Mouse (Mus musculus) gastrocnemius, postnatal 25 days (tissue): ENCODE measurements around the gene Ankrd23. TPM values are rescaled to one million over a fixed set of nuclear protein-coding genes. Genes with fewer than 3 reads are reported as not detected.

Experiments used
- DNase-seq: peaks from one replicate; pipeline ENCODE4 v3.0.0; 2022
- microRNA-seq, 2 experiments: library from miRNA; unstranded; fragments of <30 nt; microRNA quantifications; one replicate each; pipeline ENCODE4 v1.2.0; 2021; ENCODE audit warnings: borderline replicate concordance in 2 of 2
- total RNA-seq, 2 experiments: library from RNA; stranded (reverse); gene quantifications; 1 replicate in 1 of 2; 2 replicates in 1 of 2; pipeline ENCODE4 v1.2.3; 2021

Gene Ankrd23
- total RNA-seq, 2 experiments from 2014 or later, result 1,576 to 3,128 TPM

DNA sequence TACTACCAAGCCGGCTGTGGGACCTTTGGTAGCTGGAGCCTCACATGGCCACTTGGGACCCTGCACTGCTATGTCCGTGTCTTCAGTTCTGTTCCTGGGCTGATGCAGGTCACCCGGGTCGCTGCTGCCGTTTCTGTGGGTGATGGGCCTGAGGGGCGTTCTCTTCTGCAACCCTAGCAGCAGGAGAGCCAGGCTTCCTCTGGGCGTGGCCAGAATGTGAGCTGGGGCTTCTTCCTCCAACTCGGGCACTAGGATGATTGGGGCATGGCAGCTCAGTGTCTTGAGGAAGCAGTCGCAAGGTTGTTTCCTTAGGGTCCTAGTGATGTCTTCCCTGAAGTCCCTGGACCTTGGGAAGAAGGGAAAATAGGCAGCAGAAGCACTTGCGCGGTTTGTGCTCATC, 17.1 kb downstream of the Ankrd23 start:
- no peak for DNase-seq

DNA sequence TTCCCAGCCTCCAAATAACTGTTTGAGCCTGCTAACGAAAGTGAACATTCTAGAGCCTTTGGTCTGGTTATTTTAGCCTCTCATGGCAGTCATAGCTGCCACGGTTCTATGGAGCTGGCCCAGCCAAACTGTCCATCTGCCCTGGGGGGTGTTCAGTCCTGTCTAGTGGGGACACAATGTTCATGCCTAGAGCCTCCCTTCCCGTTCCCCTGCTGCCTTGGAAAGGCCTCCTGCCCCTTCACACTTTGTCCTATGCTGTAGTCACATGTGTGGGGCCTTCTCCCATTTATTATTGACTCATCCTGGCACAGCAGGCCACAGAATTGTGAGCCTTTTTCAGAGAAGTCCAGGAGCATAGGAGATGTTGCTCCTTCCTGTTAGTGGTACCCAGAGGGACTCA, 18.4 kb downstream of the Ankrd23 start:
- no peak for DNase-seq

DNA sequence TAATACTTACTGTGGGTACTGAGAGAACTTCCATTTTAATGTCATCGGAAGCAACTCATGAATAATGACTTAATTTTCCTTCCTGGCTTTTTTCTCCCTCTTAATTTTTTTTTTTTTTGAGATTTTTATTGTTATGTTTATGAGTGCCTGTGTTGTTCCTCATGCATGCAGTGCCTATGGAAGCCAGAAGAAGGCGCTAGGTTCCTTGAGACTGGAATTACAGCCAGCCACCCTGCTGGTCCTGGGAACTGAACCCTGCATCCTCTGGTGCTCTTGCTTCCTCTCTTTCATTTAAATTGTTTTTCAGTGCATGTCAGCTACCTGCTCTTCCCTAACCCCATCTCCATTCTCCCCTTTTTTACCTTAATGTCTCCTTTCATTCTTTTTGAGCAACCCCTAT, 23.0 kb downstream of the Ankrd23 start:
- DNase-seq, result no peak

DNA sequence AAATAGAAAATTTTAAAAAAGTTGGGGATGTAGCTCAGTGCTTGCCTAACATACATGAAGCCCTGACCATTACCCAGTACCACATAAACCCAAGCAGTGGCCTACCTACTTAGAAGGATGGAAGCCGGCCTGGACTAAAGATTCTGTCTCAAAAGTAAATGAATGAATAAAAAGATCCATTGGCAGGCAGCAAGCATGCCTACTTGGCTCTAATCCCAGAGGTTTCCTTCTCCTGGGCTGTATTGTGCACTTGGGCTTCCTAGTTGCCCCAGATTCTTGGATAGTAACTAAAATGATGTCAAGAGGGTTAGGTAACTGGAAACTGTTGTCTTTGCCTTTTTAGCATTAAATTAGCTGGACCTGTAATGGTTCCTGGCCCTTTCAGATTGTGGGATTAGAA, 23.4 kb downstream of the Ankrd23 start:
- no peak for DNase-seq

DNA sequence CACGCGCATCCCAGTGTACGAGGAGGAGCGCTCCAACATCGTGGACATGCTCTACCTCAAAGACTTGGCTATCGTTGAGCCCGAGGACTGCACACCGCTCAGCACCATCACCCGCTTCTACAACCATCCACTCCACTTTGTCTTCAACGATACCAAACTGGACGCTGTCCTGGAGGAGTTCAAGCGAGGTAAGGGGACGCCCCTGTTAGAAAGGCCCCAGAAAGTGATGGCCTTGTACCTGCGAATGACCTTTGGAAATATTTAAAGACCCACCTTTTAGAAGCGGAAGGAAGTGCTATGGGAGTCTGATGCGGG, 23.8 kb downstream of the Ankrd23 start:
- DNase-seq, result no peak

DNA sequence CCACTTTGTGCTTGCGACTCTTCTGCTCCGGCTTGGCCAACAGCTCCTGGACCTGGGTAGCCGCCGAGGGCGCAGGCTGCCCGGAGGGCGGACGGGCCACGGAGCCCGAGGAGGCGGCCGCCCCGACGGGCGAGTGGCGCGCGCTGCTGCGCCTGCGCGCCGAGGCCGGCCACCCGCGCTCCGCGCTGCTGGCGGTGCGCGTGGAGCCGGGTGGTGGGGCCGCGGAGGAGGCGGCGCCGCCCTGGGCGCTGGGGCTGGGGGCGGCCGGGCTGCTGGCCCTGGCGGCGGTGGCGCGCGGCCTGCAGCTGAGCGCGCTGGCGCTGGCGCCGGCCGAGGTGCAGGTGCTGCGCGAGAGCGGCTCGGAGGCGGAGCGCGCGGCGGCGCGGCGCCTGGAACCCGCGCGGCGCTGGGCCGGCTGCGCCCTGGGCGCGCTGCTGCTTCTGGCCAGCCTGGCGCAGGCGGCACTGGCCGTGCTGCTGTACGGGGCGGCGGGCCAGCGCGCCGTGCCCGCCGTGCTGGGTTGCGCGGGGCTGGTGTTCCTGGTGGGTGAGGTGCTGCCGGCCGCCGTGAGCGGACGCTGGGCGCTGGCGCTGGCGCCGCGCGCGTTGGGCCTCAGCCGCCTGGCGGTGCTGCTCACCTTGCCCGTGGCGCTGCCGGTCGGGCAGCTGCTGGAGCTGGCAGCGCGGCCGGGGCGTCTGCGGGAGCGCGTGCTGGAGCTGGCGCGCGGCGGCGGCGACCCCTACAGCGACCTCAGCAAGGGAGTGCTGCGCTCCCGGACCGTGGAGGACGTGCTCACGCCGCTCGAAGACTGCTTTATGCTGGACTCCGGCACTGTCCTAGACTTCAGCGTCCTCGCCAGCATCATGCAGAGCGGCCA, 24.4 kb downstream of the Ankrd23 start:
- DNase-seq, result peak; percentile 75

DNA sequence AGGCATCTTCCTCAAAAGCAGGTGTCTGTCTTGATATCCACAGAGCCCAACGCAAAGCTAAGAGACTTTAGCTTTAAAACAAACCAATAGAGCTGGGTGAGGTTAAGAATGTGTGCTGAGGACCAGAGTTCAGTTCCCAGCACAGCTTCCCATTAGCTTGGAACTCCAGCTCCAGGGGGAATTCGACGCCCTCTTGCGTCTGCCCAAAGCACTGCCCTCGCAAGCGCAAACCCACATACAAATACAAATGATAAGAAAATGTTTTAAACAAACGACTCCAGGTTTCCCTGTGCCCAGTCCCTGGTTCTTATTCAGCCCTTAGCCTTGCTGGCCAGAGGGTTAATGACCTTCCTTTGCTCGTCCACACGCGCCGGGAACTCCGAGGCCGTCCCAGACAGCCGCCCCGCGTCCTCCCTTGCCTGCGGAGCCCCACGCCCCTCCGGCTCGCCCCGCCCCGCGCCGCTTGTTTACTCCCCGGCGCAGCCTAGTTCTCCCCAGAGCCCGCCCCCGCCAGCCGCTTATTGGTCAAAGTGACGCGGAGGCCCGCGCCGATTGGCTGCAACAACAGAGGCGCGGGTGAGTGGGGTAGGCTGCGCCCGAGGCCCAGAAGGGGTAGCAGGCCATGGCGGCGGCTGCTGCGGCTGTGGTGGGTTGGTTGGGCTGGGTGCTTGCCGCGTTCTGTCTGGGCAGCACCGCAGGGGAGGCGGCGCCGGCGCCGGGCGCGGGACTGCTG, 25.2 kb downstream of the Ankrd23 start, which contains the start of gene Cnnm3:
Cnnm3 (plus strand) TSS at position 579 of the 733 bp plus-strand sequence.
- DNase-seq, result peak; percentile 100

DNA sequence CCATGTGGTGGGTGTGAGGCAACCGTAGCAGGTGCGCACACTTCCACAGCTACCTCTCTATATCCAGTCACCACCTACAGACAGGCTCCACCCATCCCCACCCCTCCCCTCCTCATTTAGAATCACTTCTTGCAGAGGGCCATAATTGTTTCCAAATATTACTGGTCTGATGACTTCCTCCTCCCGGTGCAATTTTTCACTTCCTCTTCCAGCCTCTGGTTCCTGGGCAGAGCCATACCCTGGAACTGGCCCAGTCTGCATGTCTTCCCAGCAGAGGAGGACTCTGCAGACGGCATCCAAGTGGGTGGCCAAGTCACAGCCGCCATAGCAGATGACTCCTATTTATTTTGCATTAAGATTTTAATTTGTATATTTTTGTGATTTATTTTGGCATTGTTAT, 28.4 kb downstream of the Ankrd23 start:
- no peak for DNase-seq

DNA sequence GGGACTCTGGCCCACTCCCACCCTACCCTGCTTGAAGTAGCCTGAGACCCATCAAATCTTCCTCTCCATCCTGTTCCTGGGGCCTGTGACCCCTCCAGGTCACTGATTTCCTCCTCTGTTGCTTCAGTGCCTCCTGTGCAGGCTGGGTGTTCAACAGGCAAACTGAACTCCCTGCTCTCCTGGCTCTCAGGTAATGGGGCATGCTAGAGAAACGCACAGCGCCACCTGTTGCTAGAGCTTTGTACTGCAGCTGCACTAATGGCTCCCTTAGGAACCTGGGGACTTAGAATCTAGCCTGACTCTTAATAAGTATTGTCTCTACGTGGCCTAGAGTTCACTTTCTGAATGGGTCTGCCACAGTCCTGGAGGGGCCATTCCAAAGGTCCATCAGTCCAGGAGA, 35.4 kb downstream of the Ankrd23 start:
- peak; percentile 44 for DNase-seq

DNA sequence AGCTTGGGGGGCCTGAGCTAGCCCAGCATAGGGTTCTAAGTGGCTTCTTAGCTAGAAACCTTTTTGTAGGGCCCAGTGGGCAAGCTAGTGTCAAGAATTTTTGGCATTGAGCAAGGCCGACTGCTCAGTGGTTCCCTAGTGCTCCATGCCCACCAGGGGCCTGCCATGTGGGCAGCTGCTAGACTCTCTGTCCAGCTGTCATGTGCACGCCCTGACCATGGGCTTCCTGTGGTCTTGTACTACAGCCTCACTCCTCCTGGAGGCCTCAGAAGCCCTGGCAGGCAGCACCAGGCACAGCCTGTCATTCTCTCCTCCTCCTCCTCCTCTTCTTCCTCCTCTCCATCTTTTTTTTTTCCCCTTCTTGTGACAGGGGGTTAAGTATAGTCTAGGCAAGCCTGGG, 39.4 kb downstream of the Ankrd23 start:
- DNase-seq, result no peak

DNA sequence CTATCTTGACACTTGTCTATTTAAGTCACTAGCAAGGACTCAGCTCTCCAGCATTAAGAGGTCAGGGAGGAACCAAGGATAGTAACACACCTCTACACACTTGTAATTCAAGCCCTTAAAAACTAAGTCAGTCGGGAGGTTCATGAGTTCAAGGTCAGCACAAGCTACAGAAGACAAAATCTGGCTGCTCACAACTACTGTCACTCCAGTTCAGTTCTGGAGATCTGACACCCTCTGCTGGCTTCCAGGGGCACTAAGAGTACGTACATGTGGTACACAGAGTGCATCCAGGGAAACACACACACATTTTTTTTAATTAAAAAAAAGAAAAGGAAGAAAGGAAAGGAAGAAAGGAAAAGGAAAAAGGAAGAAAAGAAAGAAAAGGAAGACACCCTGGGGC, 40.0 kb downstream of the Ankrd23 start:
- DNase-seq, result no peak

DNA sequence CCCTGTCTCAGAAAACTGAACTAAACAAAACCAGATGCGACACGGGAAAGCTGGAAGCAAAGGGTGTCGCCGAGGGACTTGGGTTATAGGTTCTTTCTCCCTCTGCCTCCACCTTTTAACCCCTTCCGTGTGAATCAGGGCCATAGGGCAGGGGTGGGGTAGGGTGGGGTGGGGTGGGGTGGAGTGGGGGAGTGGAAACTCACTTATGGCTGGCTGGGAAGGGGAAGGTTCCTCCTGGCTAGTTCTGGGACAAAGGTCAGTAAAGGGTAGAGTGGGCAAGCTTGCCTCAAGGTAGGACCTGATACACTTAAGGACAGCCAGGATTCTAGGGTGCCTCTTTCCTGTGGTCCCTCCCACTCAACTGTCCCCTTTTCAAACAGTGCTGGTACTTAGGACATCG, 43.4 kb downstream of the Ankrd23 start:
- DNase-seq, result no peak

DNA sequence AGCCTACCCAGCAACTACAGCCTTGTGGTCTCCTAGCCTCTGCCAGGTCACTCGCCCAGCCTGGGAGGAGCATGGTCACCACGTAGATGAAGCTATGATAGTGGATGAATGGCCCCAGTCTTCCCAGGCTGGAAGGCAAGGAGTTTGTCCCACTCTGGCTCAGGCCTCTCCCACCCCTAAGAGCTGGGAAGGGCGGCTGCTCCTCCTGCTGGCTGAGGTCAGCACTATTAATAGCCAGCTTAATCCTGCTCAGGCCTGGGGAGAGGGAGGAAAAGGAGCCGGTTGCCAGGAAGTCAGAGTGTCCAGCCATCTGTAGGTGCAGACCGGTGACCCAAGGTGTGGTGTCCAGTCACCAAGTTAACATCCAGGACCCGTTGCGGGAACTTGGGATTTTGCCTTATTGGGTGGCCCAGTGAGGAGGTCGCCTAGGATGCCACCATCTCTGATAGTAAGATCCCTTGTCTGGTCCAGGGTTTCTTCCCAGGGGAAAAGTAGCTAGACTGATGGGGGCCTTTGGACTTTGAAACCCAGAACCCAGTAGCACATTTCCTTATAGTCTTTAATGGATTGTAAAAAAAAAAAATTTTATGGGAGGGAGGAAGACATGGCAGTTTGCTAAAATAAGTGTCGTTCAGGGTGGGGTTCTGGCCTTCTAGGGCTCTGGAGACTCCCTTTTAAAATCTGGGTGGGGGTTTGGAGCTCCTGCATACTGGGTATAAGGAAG, 44.1 kb downstream of the Ankrd23 start:
- peak; percentile 74 for DNase-seq

DNA sequence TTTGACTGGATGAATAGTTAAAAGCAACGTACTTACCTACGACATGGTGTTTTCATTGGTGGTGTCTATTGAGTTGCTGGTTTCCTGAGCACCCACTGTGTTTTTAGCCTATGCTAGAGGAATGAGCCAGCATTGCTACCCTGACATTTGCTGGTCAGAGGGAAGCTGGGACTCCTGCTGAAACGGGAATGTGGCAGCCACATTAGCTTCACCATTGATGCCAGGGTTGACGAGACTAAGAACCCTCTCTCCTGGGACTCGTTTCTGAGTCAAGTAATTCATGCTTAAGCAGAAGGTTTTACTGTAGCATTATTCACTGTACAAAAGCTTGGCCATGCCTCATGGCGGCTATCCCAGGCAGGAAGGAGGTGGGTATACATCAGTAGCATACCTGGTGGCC, 47.0 kb downstream of the Ankrd23 start:
- no peak for DNase-seq

DNA sequence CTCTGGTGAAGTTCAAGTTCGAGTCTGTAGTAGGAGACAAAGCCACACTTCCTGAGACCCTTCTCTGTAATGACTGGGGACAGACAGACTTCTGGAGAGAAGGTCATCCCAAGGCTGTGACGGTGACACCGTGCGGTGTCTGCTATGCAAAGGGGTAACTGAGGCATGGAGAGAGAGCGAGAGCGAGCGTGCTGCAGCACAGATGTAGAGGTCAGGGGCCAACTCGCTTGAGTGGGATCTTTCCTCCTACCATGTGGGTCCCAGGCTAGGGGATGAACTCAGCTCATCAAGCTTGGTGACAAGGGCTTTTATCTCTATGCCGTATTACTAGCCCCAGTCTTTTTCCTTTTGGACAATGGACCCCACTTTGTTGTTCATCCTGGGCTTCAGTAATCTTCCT, 49.6 kb downstream of the Ankrd23 start:
- DNase-seq, result no peak

DNA sequence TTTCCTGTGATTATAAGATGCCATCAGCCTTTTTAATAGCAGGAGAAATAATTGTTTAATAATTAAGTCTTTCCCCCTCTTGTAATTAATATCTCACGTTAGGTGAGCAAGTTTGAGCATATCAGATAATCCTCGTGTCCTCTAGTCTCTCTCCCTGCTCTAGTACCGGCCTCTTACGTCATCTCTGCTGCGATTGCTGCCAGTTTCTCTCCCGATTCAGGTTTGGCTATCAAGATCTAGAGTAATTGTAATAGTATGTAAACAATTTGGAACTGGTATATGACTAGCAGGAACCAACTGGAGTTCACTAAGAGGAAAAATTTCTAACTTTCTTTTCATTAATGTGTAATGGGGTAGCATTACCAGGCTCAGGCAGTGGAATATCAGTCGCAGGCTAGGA, 51.6 kb downstream of the Ankrd23 start:
- no peak for DNase-seq

DNA sequence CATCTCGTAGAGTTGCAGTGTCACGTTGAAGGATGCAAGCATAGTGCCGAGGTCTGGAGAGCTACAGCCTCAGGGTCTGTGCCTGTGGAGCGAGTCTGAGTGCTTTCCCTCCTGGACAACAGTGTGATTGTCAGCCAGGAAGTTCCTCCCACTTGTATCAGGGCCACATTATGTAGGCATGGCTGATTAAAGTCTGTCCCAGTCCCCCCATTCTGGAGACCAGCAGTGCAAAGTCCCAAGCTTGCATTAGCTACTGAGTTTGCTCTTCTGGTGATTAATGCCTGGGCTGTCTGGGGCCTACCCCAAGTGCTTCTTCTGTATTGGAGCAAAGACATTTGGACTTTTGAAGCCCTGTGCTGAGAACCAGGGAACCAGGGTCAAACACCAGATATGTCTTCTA, 52.9 kb downstream of the Ankrd23 start:
- no peak for DNase-seq

Small RNA genes within 50 kb of the gene (microRNA-seq; reads per million reads assigned to microRNA genes)
- 0 reads per million in 2 experiments for gene Gm47280

Other genes with a start within 250 kb of the Ankrd23 start
- 10 to 100 TPM in 1 of 2 experiments, 1 to 10 TPM in 1; 5.4 to 10.5 TPM for gene Arid5a, start 229.2 kb downstream of the Ankrd23 start, total RNA-seq
- 10 to 100 TPM; 29.7 to 35.3 TPM for gene Kansl3, start 167.7 kb downstream of the Ankrd23 start, total RNA-seq
- gene Fer1l5, start 164.6 kb downstream of the Ankrd23 start, total RNA-seq, result not detected
- 10 to 100 TPM; 18.9 to 21.7 TPM for gene Lman2l, start 91.6 kb downstream of the Ankrd23 start, total RNA-seq
- gene Cnnm4, start 65.3 kb downstream of the Ankrd23 start, total RNA-seq, result 10 to 100 TPM in 1 of 2 experiments, 1 to 10 TPM in 1; 8.4 to 10.5 TPM
- 1 to 10 TPM; 7.4 to 9.7 TPM for gene Cnnm3, start 25.0 kb downstream of the Ankrd23 start, total RNA-seq
- gene Gm42417, start 2.5 kb upstream of the Ankrd23 start, total RNA-seq, result 1,000 to 10,000 TPM in 1 of 2 experiments, 100 to 1,000 TPM in 1; 766 to 1,527 TPM
- 1 to 10 TPM; 7.7 to 8.2 TPM for gene Ankrd39, start 10.6 kb upstream of the Ankrd23 start, total RNA-seq
- gene Sema4c, start 21.5 kb upstream of the Ankrd23 start, total RNA-seq, result 1 to 10 TPM; 5.1 to 6.0 TPM
- 1 to 10 TPM in 1 of 2 experiments, under 1 TPM in 1; 0.61 to 1.2 TPM for gene Fam178b, start 146.3 kb upstream of the Ankrd23 start, total RNA-seq
- gene Cox5b, start 154.6 kb upstream of the Ankrd23 start, total RNA-seq, result 1,000 to 10,000 TPM; 1,291 to 1,333 TPM
- gene 4933424G06Rik, start 173.3 kb upstream of the Ankrd23 start, total RNA-seq, result 1 to 10 TPM in 1 of 2 experiments, not detected in 1; 1.1 TPM
- 100 to 1,000 TPM; 141 to 179 TPM for gene Actr1b, start 177.5 kb upstream of the Ankrd23 start, total RNA-seq
- under 1 TPM; 0.24 to 0.28 TPM for gene Zap70, start 224.9 kb upstream of the Ankrd23 start, total RNA-seq